Mouse (Mus musculus): ENCODE measurements at regions not wholly inside any gene's neighbourhood (a gene's known extent, or its start where the extent isn't known, plus 50 kb on each side); places are given as distances from the start of the nearest gene placed in this dataset.

- DNase-seq (ENCODE audit: extremely low read depth, low read depth, low spot score) = peak; percentile 29
- H3K4me3 ChIP-seq (ENCODE audit: insufficient read depth, low read depth, low read length) = no peak overlapping the region
- no peaks in the 10 kb centered on the region for H3K79me2 ChIP-seq (ENCODE audit: control insufficient read depth, insufficient read depth, low read length)
- H3K36me3 ChIP-seq (ENCODE audit: control insufficient read depth, insufficient read depth, low read length) = no peaks in the 10 kb centered on the region
- no peak for TF ChIP-seq CTCF (IDR thresholded peaks at IDR 0.05; ENCODE audit: low read depth, low read length)
- TF ChIP-seq POLR2A (IDR thresholded peaks at IDR 0.05; ENCODE audit: extremely low read depth, insufficient read depth, low read length) = no peak
- peaks cover 4% of the 10 kb centered on the region; the same call in 1 of the 2 replicates for H3K4me1 ChIP-seq (ENCODE audit: control insufficient read depth, insufficient read depth, low read length)
- no peak overlapping the region for H3K9ac ChIP-seq (ENCODE audit: low read depth, low read length)
- no peaks in the 10 kb centered on the region for H3K27me3 ChIP-seq (ENCODE audit: control insufficient read depth, insufficient read depth, low read length)
- 86% methylated on average over 13 of the region's 13 CpGs for WGBS
- no peak overlapping the region for H3K27ac ChIP-seq (replicated peaks; ENCODE audit: insufficient read depth, low read depth, low read length)
These were observed 54.6 kb upstream of the Rbm24 start for GRCm38 (mm10) chr13:46363456-46364201.

DNA sequence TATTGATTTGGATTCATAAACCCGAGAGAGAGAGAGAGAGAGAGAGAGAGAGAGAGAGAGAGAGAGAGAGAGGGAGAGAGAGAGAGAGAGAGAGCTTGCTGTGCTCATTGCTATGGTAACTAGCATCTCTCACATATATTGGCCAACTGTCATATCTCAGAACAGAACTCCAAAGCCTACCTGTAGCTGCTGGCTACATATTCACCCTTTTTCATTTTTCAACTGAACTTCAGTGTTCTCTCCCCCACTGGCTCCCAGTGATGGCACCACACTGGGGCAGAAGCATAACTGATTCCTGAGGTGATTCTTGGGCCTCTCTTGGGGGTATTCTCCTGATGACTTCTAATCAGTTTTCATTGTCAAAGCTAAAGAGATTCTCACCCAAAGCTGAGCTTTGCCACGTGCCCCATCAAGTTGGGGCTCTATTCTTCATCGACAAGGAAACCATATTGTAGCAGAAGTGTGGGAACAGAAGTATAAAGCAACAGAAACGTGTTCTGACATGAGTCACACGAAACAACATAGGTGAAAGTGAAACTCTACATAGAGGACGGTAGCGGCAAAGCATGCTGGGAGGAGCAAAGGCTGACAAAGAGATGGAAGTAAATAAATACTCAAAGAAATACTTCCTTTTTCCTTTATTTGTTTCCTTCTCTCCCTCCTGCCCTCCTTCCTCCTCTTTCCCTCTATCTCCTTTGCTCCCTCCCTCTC lies 53.9 kb upstream of the Rbm24 start:
- no peak for DNase-seq (ENCODE audit: extremely low read depth, low read depth, low spot score)
- 70% methylated on average over 7 of the region's 7 CpGs for WGBS
- Histone ChIP-seq H3K9ac (ENCODE audit: low read depth, low read length) (no peak overlapping the region), H3K4me1 (ENCODE audit: control insufficient read depth, insufficient read depth, low read length) (peaks cover 4% of the 10 kb centered on the region; the same call in 1 of the 2 replicates), H3K4me3 (ENCODE audit: insufficient read depth, low read depth, low read length) (no peak overlapping the region), H3K27me3 (ENCODE audit: control insufficient read depth, insufficient read depth, low read length) (no peaks in the 10 kb centered on the region), H3K79me2 (ENCODE audit: control insufficient read depth, insufficient read depth, low read length) (no peaks in the 10 kb centered on the region), H3K27ac (replicated peaks; ENCODE audit: insufficient read depth, low read depth, low read length) (no peak overlapping the region), H3K36me3 (ENCODE audit: control insufficient read depth, insufficient read depth, low read length) (no peaks in the 10 kb centered on the region)
- TF ChIP-seq POLR2A (IDR thresholded peaks at IDR 0.05; ENCODE audit: extremely low read depth, insufficient read depth, low read length) = no peak
- TF ChIP-seq CTCF (IDR thresholded peaks at IDR 0.05; ENCODE audit: low read depth, low read length) = no peak

GRCm38 (mm10) chr13:46365292-46365691 lies 52.9 kb upstream of the Rbm24 start:
- 69% methylated on average over 2 of the region's 2 CpGs for WGBS
- DNase-seq (ENCODE audit: extremely low read depth, low read depth, low spot score) = peak; percentile 39
- H3K4me1 ChIP-seq (ENCODE audit: control insufficient read depth, insufficient read depth, low read length) = peaks cover 4% of the 10 kb centered on the region; the same call in 1 of the 2 replicates
- H3K9ac ChIP-seq (ENCODE audit: low read depth, low read length) = no peak overlapping the region
- no peaks in the 10 kb centered on the region for H3K79me2 ChIP-seq (ENCODE audit: control insufficient read depth, insufficient read depth, low read length)
- H3K27ac ChIP-seq (replicated peaks; ENCODE audit: insufficient read depth, low read depth, low read length) = no peak overlapping the region
- TF ChIP-seq CTCF (IDR thresholded peaks at IDR 0.05; ENCODE audit: low read depth, low read length) = no peak
- no peak for TF ChIP-seq POLR2A (IDR thresholded peaks at IDR 0.05; ENCODE audit: extremely low read depth, insufficient read depth, low read length)
- no peaks in the 10 kb centered on the region for H3K27me3 ChIP-seq (ENCODE audit: control insufficient read depth, insufficient read depth, low read length)
- no peak overlapping the region for H3K4me3 ChIP-seq (ENCODE audit: insufficient read depth, low read depth, low read length)
- no peaks in the 10 kb centered on the region for H3K36me3 ChIP-seq (ENCODE audit: control insufficient read depth, insufficient read depth, low read length)
